Mouse (Mus musculus) hindbrain, postnatal 0 days (tissue): Measurements from ENCODE around the gene Gpatch3. TPM values are rescaled to one million over a fixed set of nuclear protein-coding genes. Genes with fewer than 3 reads are reported as not detected.

ENCODE experiments used
- ATAC-seq: fragments of 200-750 bp; cut with Nextera tagmentation; 2 replicates; pipeline ENCODE4 v1.8.0; 2017; ENCODE audit warnings: mild to moderate bottlenecking, moderate TSS enrichment, moderate library complexity
- DNase-seq: peaks from one replicate; pipeline ENCODE4 v3.0.0-alpha.2; 2015; ENCODE audit warnings: low spot score
- H3K27ac ChIP-seq: fragments of 300-500 bp; sonication (generic); 2 replicates; pipeline ENCODE4 v1.5.1; 2014; ENCODE audit warnings: mild to moderate bottlenecking
- H3K27me3 ChIP-seq: fragments of 300-500 bp; sonication (generic); 2 replicates; pipeline ENCODE4 v1.6.1; 2014; ENCODE audit warnings: low read length, mixed read lengths; ENCODE audit not compliant: insufficient read depth
- H3K36me3 ChIP-seq: fragments of 300-500 bp; sonication (generic); 2 replicates; pipeline ENCODE4 v1.6.1; 2014; ENCODE audit warnings: low read length, mixed read lengths; ENCODE audit not compliant: insufficient read depth
- H3K4me1 ChIP-seq: fragments of 300-500 bp; sonication (generic); 2 replicates; pipeline ENCODE4 v1.6.1; 2014; ENCODE audit warnings: antibody characterized with exemption, low read length, mixed read lengths; ENCODE audit not compliant: insufficient read depth
- H3K4me2 ChIP-seq: fragments of 300-500 bp; sonication (generic); 2 replicates; pipeline ENCODE4 v1.6.1; 2014; ENCODE audit warnings: low read depth, mild to moderate bottlenecking, low read length, moderate library complexity, mixed read lengths
- H3K4me3 ChIP-seq: fragments of 300-500 bp; sonication (generic); 2 replicates; pipeline ENCODE4 v1.5.1; 2014; ENCODE audit warnings: low read length
- H3K9ac ChIP-seq: fragments of 300-500 bp; sonication (generic); replicated peaks from 2 replicates; pipeline ENCODE4 v1.6.1; 2014; ENCODE audit warnings: mild to moderate bottlenecking, low read length, moderate library complexity, mixed read lengths
- H3K9me3 ChIP-seq: fragments of 300-500 bp; sonication (generic); 2 replicates; pipeline ENCODE4 v1.6.1; 2016; ENCODE audit warnings: low read length, mixed read lengths
- CTCF ChIP-seq: IDR thresholded peaks from 2 replicates; pipeline ENCODE4 v1.5.1; 2016; ENCODE audit warnings: antibody characterized with exemption, control low read depth, low read depth
- WGBS: fragments of 180-500 bp; shearing (Covaris S2); extraction: QIAGEN DNeasy Blood & Tissue Kit; methylation state at CpG from one replicate; pipeline ENCODE4 v1.1.7; 2014; 5-methylcytosine and 5-hydroxymethylcytosine counted together
- polyA plus RNA-seq: library from polyadenylated mRNA; unstranded; fragments of >200 nt; fragmentation: Nextera tagmentation; extraction: Ambion mirVana; gene quantifications from 2 replicates; pipeline ENCODE4 v1.2.1, GENCODE M21; 2015
- total RNA-seq: library from RNA; depleted of rRNA; stranded (reverse); fragments of >200 nt; gene quantifications from 2 replicates; pipeline ENCODE4 v1.2.3, GENCODE M21; 2014

The Gpatch3 gene
- total and polyA plus RNA-seq, 2 experiments from 2014 or later: 6.1 to 8.3 TPM

DNA sequence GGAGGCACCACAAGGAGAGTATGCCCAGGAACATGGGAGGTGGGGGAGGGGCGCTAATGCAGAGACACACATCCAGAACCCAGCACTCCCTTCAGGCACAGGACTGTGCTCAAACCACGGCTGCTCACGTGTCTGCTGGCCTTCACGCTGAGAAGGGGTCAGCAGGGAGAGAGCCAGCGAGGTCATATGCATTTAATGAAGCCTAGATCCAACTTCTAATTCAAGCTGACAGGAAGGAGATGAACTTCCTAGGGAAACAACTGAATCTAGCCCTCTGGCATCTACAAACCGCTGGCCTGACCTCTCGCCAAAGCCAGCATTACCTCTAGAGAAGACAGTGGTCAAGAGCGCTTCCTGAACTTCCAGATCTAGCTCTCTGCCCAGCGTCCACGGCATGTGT is 40.9 kb downstream of the Gpatch3 start:
- no peaks in the 10 kb centered on the region for H3K4me1 ChIP-seq
- peaks cover 11% of the 10 kb centered on the region; the same call in 1 of the 2 replicates for H3K36me3 ChIP-seq
- WGBS: 83% methylated on average over 10 of the region's 10 CpGs
- DNase-seq (no peak), ATAC-seq (no peak)
- no peak overlapping the region for H3K4me3 ChIP-seq
- no peak overlapping the region for H3K4me2 ChIP-seq
- no peak overlapping the region for H3K27ac ChIP-seq
- H3K27me3 ChIP-seq: no peaks in the 10 kb centered on the region
- no peak overlapping the region for H3K9ac ChIP-seq
- TF ChIP-seq CTCF: no peak
- H3K9me3 ChIP-seq: no peaks in the 10 kb centered on the region

DNA sequence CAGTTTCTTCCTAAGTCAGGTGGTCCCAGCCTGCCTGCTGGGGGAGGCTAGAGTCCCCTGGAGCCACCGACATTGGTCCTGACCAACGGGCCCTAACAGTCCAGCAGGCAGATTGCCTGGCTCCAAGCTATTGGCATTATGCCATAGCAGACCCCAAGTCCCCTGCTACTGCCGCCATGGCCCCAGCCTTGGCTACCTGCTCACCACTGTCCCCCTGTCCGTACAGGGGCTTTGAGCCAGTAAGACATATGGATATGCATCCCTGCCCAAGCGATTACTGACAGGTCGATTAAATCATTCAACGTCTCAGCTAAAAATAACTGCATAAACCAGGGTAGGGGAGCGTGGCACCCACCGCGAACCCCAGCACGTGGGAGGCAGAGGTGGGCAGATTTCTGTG is 43.4 kb downstream of the Gpatch3 start:
- H3K27me3 ChIP-seq: no peaks in the 10 kb centered on the region
- no peak overlapping the region for H3K27ac ChIP-seq
- H3K4me2 ChIP-seq: no peak overlapping the region
- no peak for ATAC-seq
- H3K4me1 ChIP-seq: no peaks in the 10 kb centered on the region
- no peak overlapping the region for H3K4me3 ChIP-seq
- no peak overlapping the region for H3K9ac ChIP-seq
- DNase-seq: no peak
- H3K36me3 ChIP-seq: peaks cover 1% of the 10 kb centered on the region; the same call in 1 of the 2 replicates
- TF ChIP-seq CTCF: no peak
- no peaks in the 10 kb centered on the region for H3K9me3 ChIP-seq
- 67% methylated on average over 11 of the region's 11 CpGs for WGBS

- peaks cover 6% of the 10 kb centered on the region; the same call in 1 of the 2 replicates for H3K36me3 ChIP-seq
- no peaks in the 10 kb centered on the region for H3K27me3 ChIP-seq
- ATAC-seq (no peak), DNase-seq (no peak)
- no peaks in the 10 kb centered on the region for H3K9me3 ChIP-seq
- no peaks in the 10 kb centered on the region for H3K4me1 ChIP-seq
- 74% methylated on average over 4 of the region's 4 CpGs for WGBS
- no peak overlapping the region for H3K27ac ChIP-seq
- no peak overlapping the region for H3K9ac ChIP-seq
- no peak for TF ChIP-seq CTCF
- H3K4me2 ChIP-seq: no peak overlapping the region
- H3K4me3 ChIP-seq: no peak overlapping the region
Measured at GRCm38 (mm10) chr4:133619473-133620136, 45.1 kb downstream of the Gpatch3 start.

DNA sequence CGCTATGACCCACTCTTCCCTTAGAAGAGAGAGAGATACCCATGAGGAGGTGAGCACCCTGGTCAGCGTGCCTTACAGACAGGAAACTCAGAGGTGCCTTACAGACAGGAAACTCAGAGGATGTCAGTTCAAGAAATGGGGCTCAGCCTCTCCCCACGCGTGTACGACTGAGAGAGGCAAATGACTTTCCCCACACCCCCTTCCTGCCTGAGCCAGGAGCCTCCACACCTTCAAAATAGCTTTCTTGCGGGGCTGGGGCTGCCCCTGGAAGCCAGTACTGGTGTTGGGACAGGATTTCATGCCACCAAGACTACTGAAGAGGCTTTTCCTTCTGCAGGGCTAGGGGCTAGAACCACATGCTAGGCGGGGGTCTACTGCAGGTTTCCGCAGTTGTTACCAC is 46.1 kb downstream of the Gpatch3 start:
- Histone ChIP-seq H3K4me3 (no peak overlapping the region), H3K4me2 (no peak overlapping the region), H3K4me1 (no peaks in the 10 kb centered on the region), H3K27ac (no peak overlapping the region), H3K36me3 (peaks cover 12% of the 10 kb centered on the region; the same call in 1 of the 2 replicates), H3K27me3 (no peaks in the 10 kb centered on the region), H3K9ac (no peak overlapping the region), H3K9me3 (no peaks in the 10 kb centered on the region)
- DNase-seq (no peak), ATAC-seq (no peak)
- TF ChIP-seq CTCF: no peak
- 91% methylated on average over 8 of the region's 8 CpGs for WGBS

GRCm38 (mm10) chr4:133622161-133622695 is 47.7 kb downstream of the Gpatch3 start:
- Histone ChIP-seq H3K9ac (no peak overlapping the region), H3K36me3 (peaks cover 12% of the 10 kb centered on the region; the same call in 1 of the 2 replicates), H3K4me1 (no peaks in the 10 kb centered on the region), H3K4me2 (no peak overlapping the region), H3K9me3 (no peaks in the 10 kb centered on the region), H3K27ac (no peak overlapping the region), H3K4me3 (no peak overlapping the region), H3K27me3 (no peaks in the 10 kb centered on the region)
- ATAC-seq (no peak), DNase-seq (no peak)
- TF ChIP-seq CTCF: no peak
- WGBS: 85% methylated on average over 11 of the region's 11 CpGs

- H3K4me3 ChIP-seq: no peak overlapping the region
- TF ChIP-seq CTCF: no peak
- no peaks in the 10 kb centered on the region for H3K4me1 ChIP-seq
- H3K9ac ChIP-seq: no peak overlapping the region
- H3K27me3 ChIP-seq: no peaks in the 10 kb centered on the region
- no peaks in the 10 kb centered on the region for H3K9me3 ChIP-seq
- no peak overlapping the region for H3K27ac ChIP-seq
- ATAC-seq (no peak), DNase-seq (no peak)
- H3K4me2 ChIP-seq: no peak overlapping the region
- H3K36me3 ChIP-seq: peaks cover 12% of the 10 kb centered on the region; the same call in 1 of the 2 replicates
- 91% methylated on average over 7 of the region's 7 CpGs for WGBS
Measured at GRCm38 (mm10) chr4:133624830-133625229, 50.3 kb downstream of the Gpatch3 start.

- DNase-seq (no peak), ATAC-seq (peak; percentile 5; the same call in 1 of the 2 replicates)
- no peak overlapping the region for H3K4me2 ChIP-seq
- WGBS: 48% methylated on average over 11 of the region's 11 CpGs
- no peak for TF ChIP-seq CTCF
- no peak overlapping the region for H3K9ac ChIP-seq
- H3K4me3 ChIP-seq: no peak overlapping the region
- H3K27ac ChIP-seq: no peak overlapping the region
- no peaks in the 10 kb centered on the region for H3K9me3 ChIP-seq
- H3K4me1 ChIP-seq: peaks cover 5% of the 10 kb centered on the region; the same call in 1 of the 2 replicates
- no peaks in the 10 kb centered on the region for H3K27me3 ChIP-seq
- peaks cover 12% of the 10 kb centered on the region; the same call in 1 of the 2 replicates for H3K36me3 ChIP-seq
Measured at GRCm38 (mm10) chr4:133625621-133626071, 51.1 kb downstream of the Gpatch3 start.
